Mouse (Mus musculus): ENCODE results near the gene Rnf130. TPM values are rescaled to one million over a fixed set of nuclear protein-coding genes. Genes with fewer than 3 reads are reported as not detected.

The Rnf130 gene
- polyA plus RNA-seq (2015; fragmentation: Nextera tagmentation; extraction: Ambion mirVana), result 57.9 and 59.0 TPM in 2 replicates

DNA sequence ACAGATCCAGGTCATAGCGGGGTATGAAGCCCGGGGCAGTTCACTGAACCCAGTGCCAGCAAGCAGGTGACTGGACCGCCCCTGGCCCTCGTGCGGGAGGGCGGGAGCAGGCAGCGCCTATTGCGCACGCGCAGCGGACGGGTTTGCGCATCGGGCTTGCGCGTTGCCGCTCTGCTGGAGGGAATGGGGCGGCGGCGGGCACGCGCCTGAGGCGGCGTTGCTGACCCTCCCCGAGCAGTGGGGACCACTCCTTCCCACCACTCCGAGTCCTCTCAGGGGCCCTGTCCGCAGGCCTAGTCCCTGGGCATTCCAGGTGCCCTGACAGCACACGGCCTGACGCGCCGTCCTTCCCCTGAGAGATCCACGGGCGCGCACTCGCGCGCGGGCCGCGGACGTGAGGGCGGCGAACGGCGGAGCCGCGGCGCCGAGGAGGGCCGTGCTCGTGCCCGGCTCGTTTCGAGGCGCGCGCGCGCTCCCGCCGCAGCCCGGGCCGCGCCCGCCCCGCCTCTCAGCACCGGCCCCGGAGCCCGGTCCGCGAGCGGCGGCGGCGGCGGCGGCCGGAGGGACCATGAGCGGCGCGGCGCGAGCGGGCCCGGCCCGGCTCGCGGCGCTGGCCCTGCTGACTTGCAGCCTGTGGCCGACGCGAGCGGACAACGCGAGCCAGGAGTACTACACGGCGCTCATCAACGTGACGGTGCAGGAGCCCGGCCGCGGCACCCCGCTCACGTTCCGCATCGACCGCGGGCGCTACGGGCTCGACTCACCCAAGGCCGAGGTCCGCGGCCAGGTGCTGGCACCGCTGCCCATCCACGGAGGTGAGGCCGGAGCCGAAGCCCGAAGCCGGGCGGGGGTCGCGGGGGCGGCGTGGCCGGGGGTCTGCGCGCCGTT lies at the start of gene Rnf130:
Rnf130 (plus strand) TSS at position 514 of the 888 bp plus-strand sequence.
- Histone ChIP-seq H3K9me3 (no peaks in the 10 kb centered on the region), H3K27me3 (peaks cover 12% of the 10 kb centered on the region; the same call in 1 of the 2 replicates), H3K27ac (peak within 1 kb of the TSS; percentile 96), H3K9ac (replicated peaks) (peak within 1 kb of the TSS; percentile 98), H3K36me3 (no peaks in the 10 kb centered on the region), H3K4me2 (replicated peaks) (peak within 1 kb of the TSS; percentile 68), H3K4me3 (replicated peaks) (peak within 1 kb of the TSS; percentile 96), H3K4me1 (replicated peaks) (peaks cover 39% of the 10 kb centered on the region)
- under 1% methylated on average over 94 of the region's 129 CpGs for WGBS
- ATAC-seq, result peak; percentile 94

DNA sequence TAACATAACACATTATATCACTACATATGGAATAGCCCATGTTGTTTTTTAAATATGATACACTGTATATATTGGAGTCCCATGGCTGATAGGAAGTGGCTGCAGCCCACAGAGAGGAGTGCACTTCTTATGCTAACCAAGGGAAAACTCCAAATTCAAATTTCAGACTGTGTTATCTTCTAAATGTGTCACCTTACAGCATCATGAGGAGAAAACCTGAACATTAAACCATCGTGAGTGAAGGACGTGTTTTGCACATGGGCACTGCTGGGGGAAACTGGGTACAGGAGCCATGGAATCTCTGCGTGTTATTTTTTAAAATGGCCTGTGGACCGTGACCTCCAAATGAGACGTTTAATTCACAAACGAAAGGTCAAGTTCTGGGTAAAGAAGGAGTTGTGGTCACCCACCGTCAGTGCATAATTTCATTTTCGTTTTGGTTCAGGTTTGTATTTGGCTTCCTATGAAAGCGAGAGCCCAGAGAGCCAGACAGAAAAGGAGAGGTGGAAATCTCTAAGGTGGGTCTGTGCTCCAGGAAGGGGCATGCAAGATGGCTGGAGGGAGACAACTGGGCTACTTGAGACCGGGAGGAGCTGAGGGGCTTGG lies 47.1 kb upstream of the Rnf130 start:
- H3K4me3 ChIP-seq (replicated peaks), result no peak overlapping the region
- H3K9ac ChIP-seq (replicated peaks), result no peak overlapping the region
- H3K9me3 ChIP-seq, result no peaks in the 10 kb centered on the region
- 86% methylated on average over 10 of the region's 10 CpGs for WGBS
- H3K4me1 ChIP-seq (replicated peaks), result no peaks in the 10 kb centered on the region
- ATAC-seq, result no peak
- H3K27ac ChIP-seq, result no peak overlapping the region
- H3K36me3 ChIP-seq, result no peaks in the 10 kb centered on the region
- H3K4me2 ChIP-seq (replicated peaks), result no peak overlapping the region
- no peaks in the 10 kb centered on the region for H3K27me3 ChIP-seq

DNA sequence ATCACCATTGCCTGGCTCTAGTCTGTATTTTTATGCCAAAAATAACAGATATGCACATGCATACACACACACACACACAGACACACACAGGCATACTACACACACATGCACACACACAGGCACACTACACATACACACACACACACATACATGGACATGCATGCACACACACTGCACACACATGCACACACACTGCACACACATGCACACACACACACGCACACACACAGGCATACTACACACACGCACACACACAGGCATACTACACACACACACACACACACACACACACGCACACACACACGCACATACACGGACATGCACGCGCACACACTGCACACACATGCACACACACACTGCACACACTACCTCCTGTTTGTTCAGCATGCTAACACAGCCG lies 46.2 kb upstream of the Rnf130 start:
- H3K4me1 ChIP-seq (replicated peaks), result no peaks in the 10 kb centered on the region
- H3K4me2 ChIP-seq (replicated peaks), result no peak overlapping the region
- H3K36me3 ChIP-seq, result no peaks in the 10 kb centered on the region
- H3K27ac ChIP-seq, result no peak overlapping the region
- no peaks in the 10 kb centered on the region for H3K9me3 ChIP-seq
- no peaks in the 10 kb centered on the region for H3K27me3 ChIP-seq
- no peak overlapping the region for H3K9ac ChIP-seq (replicated peaks)
- H3K4me3 ChIP-seq (replicated peaks), result no peak overlapping the region
- whole genome bisulfite sequencing, result 97% methylated on average over 8 of the region's 8 CpGs
- no peak for ATAC-seq

DNA sequence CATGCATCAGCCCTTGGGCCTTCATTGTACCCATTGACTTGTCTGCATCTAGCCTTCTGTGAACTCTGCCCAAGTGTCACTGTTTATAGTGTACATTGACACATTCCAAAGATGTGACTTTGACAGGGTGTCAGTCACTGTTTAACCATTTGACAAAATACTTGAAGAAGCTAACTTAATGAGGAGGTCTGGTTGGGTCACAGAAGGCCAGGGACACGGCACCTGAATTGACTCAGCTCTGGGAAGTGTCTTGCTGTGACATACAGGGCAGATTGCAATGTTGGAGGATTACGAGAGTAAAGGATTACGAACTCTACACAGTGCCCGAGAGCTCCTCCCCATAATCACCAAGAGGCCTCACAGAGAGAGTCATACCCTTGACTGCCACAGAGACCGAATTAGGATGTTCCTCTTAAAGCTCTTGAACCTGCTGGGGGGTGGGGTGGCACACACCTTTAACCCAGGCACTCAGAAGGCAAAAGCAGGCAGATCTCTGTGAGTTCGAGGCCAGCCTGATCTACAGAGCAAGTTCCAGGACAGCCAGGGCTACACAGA lies 44.4 kb upstream of the Rnf130 start:
- Histone ChIP-seq H3K9me3 (no peaks in the 10 kb centered on the region), H3K36me3 (no peaks in the 10 kb centered on the region), H3K27ac (no peak overlapping the region), H3K9ac (replicated peaks) (no peak overlapping the region), H3K4me2 (replicated peaks) (no peak overlapping the region), H3K4me1 (replicated peaks) (no peaks in the 10 kb centered on the region), H3K27me3 (no peaks in the 10 kb centered on the region), H3K4me3 (replicated peaks) (no peak overlapping the region)
- WGBS, result 62% methylated on average over 6 of the region's 6 CpGs
- ATAC-seq, result no peak

DNA sequence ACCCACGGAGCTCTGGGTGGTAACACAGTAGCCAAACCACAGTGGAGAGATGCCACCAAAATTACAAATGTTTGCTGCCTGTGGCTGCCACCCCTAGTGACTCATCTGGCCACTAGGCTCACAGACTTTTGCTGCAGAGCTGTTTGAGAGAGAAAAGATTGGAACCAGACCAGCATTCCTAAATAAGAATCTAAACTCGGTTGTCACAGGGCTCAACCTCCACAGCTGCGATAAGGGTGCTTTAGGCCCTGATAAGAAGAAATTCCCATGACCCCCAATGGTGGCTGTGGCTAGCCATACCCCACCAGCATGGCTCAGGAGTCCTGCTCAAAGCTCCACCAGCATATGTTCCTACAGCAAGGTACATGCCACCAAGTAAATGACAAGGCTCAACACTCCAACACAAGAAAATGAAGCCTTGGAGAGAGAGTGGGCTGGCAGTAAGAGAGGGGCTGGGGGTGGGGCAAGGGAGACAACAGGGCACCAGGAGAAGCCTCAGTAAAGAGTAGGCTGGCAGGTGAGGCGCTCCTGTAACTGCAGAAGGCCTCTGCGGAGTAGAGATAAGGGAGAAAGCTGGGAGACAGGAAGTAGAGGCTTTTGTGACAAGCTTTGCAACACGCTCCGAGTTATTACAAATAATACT lies 43.7 kb upstream of the Rnf130 start:
- Histone ChIP-seq H3K4me1 (replicated peaks) (no peaks in the 10 kb centered on the region), H3K36me3 (no peaks in the 10 kb centered on the region), H3K27ac (no peak overlapping the region), H3K9ac (replicated peaks) (no peak overlapping the region), H3K27me3 (no peaks in the 10 kb centered on the region), H3K4me2 (replicated peaks) (no peak overlapping the region), H3K9me3 (no peaks in the 10 kb centered on the region), H3K4me3 (replicated peaks) (no peak overlapping the region)
- WGBS, result 87% methylated on average over 7 of the region's 7 CpGs
- no peak for ATAC-seq

DNA sequence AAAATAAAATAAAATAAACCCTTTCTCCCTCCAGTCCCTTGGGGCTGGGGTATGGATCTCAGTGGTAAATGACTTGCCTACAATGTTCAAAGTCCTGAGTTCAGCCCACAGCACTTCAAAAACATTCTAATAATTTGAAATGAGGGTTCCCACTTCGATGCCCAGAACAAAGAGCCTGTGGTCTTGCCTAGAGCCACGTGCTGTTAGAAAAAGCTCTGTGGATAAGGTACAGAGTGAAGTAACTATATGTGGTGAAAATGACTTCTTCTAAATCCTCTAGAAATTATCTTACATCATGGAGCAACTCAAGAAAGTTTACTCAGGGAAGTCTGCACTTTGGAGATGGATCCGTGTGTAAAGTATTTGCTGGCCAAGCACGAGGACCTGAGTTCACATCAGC lies 43.1 kb upstream of the Rnf130 start:
- Histone ChIP-seq H3K36me3 (no peaks in the 10 kb centered on the region), H3K27me3 (no peaks in the 10 kb centered on the region), H3K4me2 (replicated peaks) (no peak overlapping the region), H3K4me1 (replicated peaks) (no peaks in the 10 kb centered on the region), H3K4me3 (replicated peaks) (no peak overlapping the region), H3K27ac (no peak overlapping the region), H3K9ac (replicated peaks) (no peak overlapping the region), H3K9me3 (no peaks in the 10 kb centered on the region)
- ATAC-seq, result no peak
- WGBS, result 88% methylated on average over 4 of the region's 4 CpGs

DNA sequence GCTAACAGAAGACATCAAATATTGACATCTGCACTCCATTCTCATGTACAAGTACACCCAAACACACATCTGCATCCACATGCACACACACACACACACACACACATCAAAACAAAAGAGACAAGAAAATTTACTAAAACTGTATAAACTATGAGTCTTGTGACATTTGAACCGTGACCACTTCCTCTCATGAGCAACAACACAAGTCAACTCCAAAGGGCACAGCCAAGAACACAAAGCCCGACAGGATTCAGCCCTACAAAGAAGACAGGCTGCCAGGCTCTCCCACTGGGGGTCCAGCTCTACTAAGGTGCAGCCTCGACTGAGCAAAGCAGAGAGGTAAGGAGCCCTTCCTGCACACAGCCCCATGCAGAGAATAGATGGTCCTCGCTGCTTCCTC lies 42.3 kb upstream of the Rnf130 start:
- Histone ChIP-seq H3K36me3 (no peaks in the 10 kb centered on the region), H3K9ac (replicated peaks) (no peak overlapping the region)

DNA sequence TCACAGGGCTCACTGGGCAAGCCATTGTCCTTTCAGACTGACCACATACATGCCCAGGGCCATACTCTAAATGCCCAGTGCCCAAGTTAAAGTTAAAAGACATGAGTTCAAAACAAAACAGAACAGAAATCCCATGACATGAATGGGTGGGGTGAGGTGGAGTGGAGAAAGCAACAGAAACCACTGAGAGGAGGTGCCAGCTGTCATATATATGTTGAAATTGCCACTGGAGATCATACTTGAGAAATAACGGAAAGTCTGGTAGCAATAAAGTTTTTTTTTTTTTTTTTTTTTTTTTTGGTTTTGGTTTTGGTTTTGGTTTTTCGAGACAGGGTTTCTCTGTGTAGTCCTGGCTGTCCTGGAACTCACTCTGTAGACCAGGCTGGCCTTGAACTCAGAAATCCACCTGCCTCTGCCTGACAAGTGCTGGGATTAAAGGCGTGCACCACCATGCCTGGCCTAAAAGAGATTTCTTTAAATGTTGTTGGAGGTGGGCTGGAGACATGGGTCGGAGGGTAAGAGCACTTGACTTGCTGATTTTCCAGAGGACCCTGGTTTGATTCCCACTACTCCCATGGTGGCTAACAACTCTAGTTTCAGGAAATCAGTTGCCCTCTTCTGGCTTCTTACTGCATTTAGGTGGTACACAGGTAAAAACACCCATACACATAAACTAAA lies 41.1 kb upstream of the Rnf130 start:
- 77% methylated on average over 4 of the region's 4 CpGs for WGBS

More for the DNA sequence above, 42.3 kb upstream of the Rnf130 start:
- H3K4me1 ChIP-seq (replicated peaks), result no peaks in the 10 kb centered on the region
- 46% methylated on average over 4 of the region's 4 CpGs for WGBS
- no peaks in the 10 kb centered on the region for H3K9me3 ChIP-seq
- no peak overlapping the region for H3K4me3 ChIP-seq (replicated peaks)
- no peak overlapping the region for H3K4me2 ChIP-seq (replicated peaks)
- no peak overlapping the region for H3K27ac ChIP-seq
- no peak for ATAC-seq
- no peaks in the 10 kb centered on the region for H3K27me3 ChIP-seq

DNA sequence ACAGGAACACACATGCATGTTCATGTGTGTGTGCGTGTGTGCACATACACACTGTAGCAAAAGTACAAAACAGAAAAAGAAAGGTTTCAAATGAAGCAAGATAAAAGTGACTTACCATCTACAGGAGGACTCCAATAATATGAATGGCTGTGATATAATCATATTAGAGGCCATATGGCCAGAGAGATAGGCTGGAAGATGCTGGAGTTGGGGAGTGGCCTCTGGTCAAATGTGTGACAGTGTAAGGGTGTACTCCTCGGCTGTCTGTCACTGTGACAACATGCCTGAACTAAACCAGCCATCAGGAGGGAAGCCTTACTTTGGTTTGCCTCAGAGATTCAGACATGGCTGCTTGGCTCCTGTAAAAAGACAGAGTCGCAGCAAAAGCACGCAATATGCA lies 40.1 kb upstream of the Rnf130 start:
- Histone ChIP-seq H3K9me3 (no peaks in the 10 kb centered on the region), H3K4me1 (replicated peaks) (no peaks in the 10 kb centered on the region), H3K36me3 (no peaks in the 10 kb centered on the region), H3K9ac (replicated peaks) (no peak overlapping the region), H3K4me2 (replicated peaks) (no peak overlapping the region), H3K27ac (no peak overlapping the region), H3K27me3 (no peaks in the 10 kb centered on the region), H3K4me3 (replicated peaks) (no peak overlapping the region)
- ATAC-seq, result no peak
- 93% methylated on average over 4 of the region's 4 CpGs for WGBS

More for the DNA sequence above, 41.1 kb upstream of the Rnf130 start:
- Histone ChIP-seq H3K9ac (replicated peaks) (no peak overlapping the region), H3K27ac (no peak overlapping the region), H3K9me3 (no peaks in the 10 kb centered on the region), H3K4me1 (replicated peaks) (no peaks in the 10 kb centered on the region), H3K36me3 (no peaks in the 10 kb centered on the region), H3K4me2 (replicated peaks) (no peak overlapping the region), H3K4me3 (replicated peaks) (no peak overlapping the region), H3K27me3 (no peaks in the 10 kb centered on the region)
- ATAC-seq, result no peak

DNA sequence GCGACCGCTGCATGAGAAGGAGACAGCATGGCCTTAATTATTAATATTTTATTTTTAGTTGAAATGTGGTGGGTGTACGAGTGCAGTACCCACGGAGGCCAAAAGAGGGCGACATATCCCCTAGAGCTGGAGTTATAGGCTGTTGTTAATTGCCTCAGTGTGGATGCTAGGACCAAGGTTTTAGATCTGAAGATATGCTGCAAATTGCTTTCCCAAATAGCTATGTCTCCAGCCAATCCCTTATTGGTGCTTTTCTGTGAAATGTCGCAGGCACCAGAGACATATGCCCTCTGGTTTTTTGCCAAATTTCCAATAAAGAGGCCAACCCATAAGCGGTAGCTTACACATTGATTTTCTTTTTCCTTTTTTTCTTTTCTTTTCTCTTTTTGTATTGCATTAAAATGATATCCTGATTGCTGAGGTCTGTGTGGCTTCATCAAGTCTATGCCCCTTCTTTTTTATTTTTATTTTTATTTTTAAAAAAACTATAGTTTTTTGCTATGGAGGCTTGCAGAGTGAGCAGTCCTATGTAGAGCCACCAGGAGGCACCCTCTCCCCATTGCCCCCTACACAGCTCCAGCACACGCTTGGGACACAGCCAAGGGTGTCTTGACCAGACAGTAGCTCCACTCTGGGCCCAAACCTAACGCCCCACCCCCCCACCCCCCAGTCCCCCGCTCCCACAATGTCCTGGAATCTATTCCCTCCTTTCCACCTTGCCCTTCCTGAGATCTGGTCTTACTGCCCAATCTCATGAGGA lies 38.7 kb upstream of the Rnf130 start:
- Histone ChIP-seq H3K27me3 (no peaks in the 10 kb centered on the region), H3K4me2 (replicated peaks) (no peak overlapping the region), H3K27ac (no peak overlapping the region), H3K4me1 (replicated peaks) (no peaks in the 10 kb centered on the region), H3K36me3 (no peaks in the 10 kb centered on the region), H3K4me3 (replicated peaks) (no peak overlapping the region), H3K9ac (replicated peaks) (no peak overlapping the region), H3K9me3 (no peaks in the 10 kb centered on the region)
- WGBS, result 20% methylated on average over 10 of the region's 10 CpGs
- ATAC-seq, result peak; percentile 63; the same call in 1 of the 2 replicates

DNA sequence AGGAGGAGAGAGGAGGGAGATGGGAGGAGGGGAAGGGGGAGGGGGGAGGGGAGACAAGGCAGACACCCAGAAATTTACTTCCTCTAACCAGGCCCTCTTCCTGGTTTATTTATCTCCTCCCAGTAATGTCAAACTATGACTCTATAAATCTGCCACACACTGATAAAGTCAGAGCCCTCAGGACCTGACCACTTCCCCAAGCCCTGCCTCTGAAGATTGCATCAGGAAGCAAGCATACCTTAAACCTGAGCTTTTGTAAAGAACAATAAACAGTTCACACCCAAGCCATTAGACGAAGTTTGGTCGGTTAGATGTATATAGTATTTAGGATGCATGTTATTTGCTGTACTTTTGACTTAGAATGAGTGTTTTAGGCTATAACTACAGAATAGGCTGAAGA lies 30.6 kb upstream of the Rnf130 start:
- no peak overlapping the region for H3K9ac ChIP-seq (replicated peaks)
- WGBS, result 89% methylated on average over 2 of the region's 2 CpGs
- no peaks in the 10 kb centered on the region for H3K36me3 ChIP-seq
- no peaks in the 10 kb centered on the region for H3K27me3 ChIP-seq
- H3K9me3 ChIP-seq, result no peaks in the 10 kb centered on the region
- H3K4me1 ChIP-seq (replicated peaks), result no peaks in the 10 kb centered on the region
- H3K27ac ChIP-seq, result no peak overlapping the region
- H3K4me3 ChIP-seq (replicated peaks), result no peak overlapping the region
- H3K4me2 ChIP-seq (replicated peaks), result no peak overlapping the region
- ATAC-seq, result no peak
